Mouse (Mus musculus) limb, embryonic 14.5 days (tissue): ENCODE measurements around the gene Strn. TPM values are rescaled to one million over a fixed set of nuclear protein-coding genes. Genes with fewer than 3 reads are reported as not detected.

ENCODE experiments used
- ATAC-seq: fragments of 200-750 bp; cut with Nextera tagmentation; 2 replicates; pipeline ENCODE4 v1.8.0; 2017; ENCODE audit warnings: low read depth, moderate number of reproducible peaks, moderate TSS enrichment; ENCODE audit not compliant: low FRiP score
- DNase-seq: peaks from one replicate; pipeline ENCODE4 v3.0.0-alpha.2; 2015; ENCODE audit warnings: low spot score
- H3K27ac ChIP-seq: fragments of 300-500 bp; sonication (generic); replicated peaks from 2 replicates; pipeline ENCODE4 v1.5.1; 2014; ENCODE audit warnings: low read depth, mild to moderate bottlenecking, low read length, moderate library complexity, mixed read lengths
- H3K27me3 ChIP-seq: fragments of 300-500 bp; sonication (generic); 2 replicates; pipeline ENCODE4 v1.6.1; 2014; ENCODE audit warnings: low read length, mixed read lengths; ENCODE audit not compliant: control insufficient read depth, insufficient read depth
- H3K36me3 ChIP-seq: fragments of 300-500 bp; sonication (generic); 2 replicates; pipeline ENCODE4 v1.6.1; 2014; ENCODE audit warnings: mild to moderate bottlenecking, low read length, moderate library complexity, mixed read lengths; ENCODE audit not compliant: control insufficient read depth, insufficient read depth
- H3K4me1 ChIP-seq: fragments of 300-500 bp; sonication (generic); 2 replicates; pipeline ENCODE4 v1.6.1; 2014; ENCODE audit warnings: antibody characterized with exemption, low read length, mixed read lengths; ENCODE audit not compliant: control insufficient read depth, insufficient read depth
- H3K4me2 ChIP-seq: fragments of 300-500 bp; sonication (generic); replicated peaks from 2 replicates; pipeline ENCODE4 v1.6.1; 2014; ENCODE audit warnings: low read depth, mild to moderate bottlenecking, low read length, moderate library complexity; ENCODE audit not compliant: severe bottlenecking
- H3K4me3 ChIP-seq: fragments of 300-500 bp; sonication (generic); replicated peaks from 2 replicates; pipeline ENCODE4 v1.5.1; 2014; ENCODE audit warnings: low read length
- H3K9ac ChIP-seq: fragments of 300-500 bp; sonication (generic); 2 replicates; pipeline ENCODE4 v1.6.1; 2014; ENCODE audit warnings: mild to moderate bottlenecking, low read depth, low read length, moderate library complexity; ENCODE audit not compliant: severe bottlenecking
- H3K9me3 ChIP-seq: fragments of 300-500 bp; sonication (generic); 2 replicates; pipeline ENCODE4 v1.6.1; 2016; ENCODE audit warnings: low read length; ENCODE audit not compliant: control insufficient read depth
- POLR2A ChIP-seq: fragments of 200-500 bp; IDR thresholded peaks from 2 replicates; pipeline ENCODE4 v1.8.0; 2012; ENCODE audit warnings: inconsistent platforms, mild to moderate bottlenecking, moderate library complexity, borderline replicate concordance; ENCODE audit not compliant: insufficient read depth, insufficient read length; ENCODE audit errors: extremely low read depth
- WGBS: fragments of 180-500 bp; shearing (Covaris S2); extraction: QIAGEN DNeasy Blood & Tissue Kit; methylation state at CpG from one replicate; pipeline ENCODE4 v1.1.7; 2014; 5-methylcytosine and 5-hydroxymethylcytosine counted together
- polyA plus RNA-seq, 2 experiments: library from polyadenylated mRNA; depleted of rRNA in 1 of 2; stranded (reverse) in 1 of 2; unstranded in 1 of 2; fragments of >200 nt; fragmentation: Nextera tagmentation in 1 of 2; extraction: Ambion mirVana in 1 of 2; gene quantifications; 2 replicates each; pipeline versions ENCODE4 v1.2.1 to v1.2.3; 2012 to 2014

Strn gene
- polyA plus RNA-seq, 2 experiments, result 7.2 to 8.5 TPM

DNA sequence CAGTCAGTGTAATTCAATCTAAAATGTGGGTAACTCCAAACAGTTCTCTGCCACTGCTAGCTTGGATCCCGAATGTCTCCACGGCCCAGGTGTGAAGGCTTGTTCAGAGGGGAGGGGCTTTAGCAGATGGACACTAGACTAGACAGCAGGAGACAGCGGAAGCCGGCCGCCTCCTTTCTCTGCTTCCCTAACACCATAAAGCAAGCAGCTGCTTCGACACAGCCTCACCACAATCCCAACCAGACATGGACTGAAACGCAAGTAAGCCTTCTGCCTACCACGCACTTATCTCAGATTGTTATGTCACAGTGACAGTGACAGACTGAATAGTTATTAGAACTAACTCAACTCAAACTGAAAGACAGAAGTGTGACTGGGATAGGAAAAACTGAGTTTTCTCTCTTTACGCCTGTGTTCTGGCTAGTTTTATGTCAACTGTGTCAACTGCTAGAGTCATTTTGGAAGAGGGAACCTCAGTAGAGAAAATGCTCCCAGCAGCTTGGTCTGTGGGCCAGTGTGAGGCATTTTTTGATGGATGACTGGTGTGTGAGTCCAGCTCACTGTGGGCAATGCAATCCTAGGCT is 71.9 kb downstream of the Strn start:
- Histone ChIP-seq H3K4me1 (no peaks in the 10 kb centered on the region), H3K4me3 (no peak overlapping the region), H3K9me3 (peaks cover 1% of the 10 kb centered on the region; the same call in 1 of the 2 replicates), H3K27me3 (no peaks in the 10 kb centered on the region), H3K36me3 (peaks cover 67% of the 10 kb centered on the region), H3K9ac (no peak overlapping the region), H3K27ac (no peak overlapping the region), H3K4me2 (no peak overlapping the region)
- ATAC-seq (no peak), DNase-seq (no peak)
- no peak for TF ChIP-seq POLR2A
- WGBS, result 75% methylated on average over 9 of the region's 9 CpGs

DNA sequence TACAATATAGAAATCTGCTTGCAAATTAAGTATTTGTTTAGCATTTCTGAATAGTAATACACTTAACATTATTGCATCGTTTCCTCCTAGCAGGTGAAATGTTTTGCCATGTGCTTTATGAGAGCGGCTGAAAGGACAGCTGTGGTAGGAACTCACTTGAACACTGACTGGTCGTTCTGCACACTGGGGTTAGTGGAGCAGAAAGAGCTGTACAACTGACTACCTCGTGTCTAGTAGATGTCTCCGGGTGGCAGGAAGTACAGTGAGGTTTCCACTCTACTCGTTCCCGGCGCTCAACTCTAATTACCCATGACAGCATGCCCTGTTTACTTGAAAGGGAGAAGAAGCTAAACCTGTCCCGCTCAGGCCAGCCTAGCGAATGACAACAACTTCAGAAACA is 82.2 kb downstream of the Strn start:
- DNase-seq, result no peak
- H3K27me3 ChIP-seq, result no peaks in the 10 kb centered on the region
- no peak overlapping the region for H3K9ac ChIP-seq
- no peak overlapping the region for H3K4me3 ChIP-seq
- peaks cover 46% of the 10 kb centered on the region for H3K36me3 ChIP-seq
- 86% methylated on average over 10 of the region's 10 CpGs for WGBS
- no peaks in the 10 kb centered on the region for H3K4me1 ChIP-seq
- no peak for ATAC-seq
- TF ChIP-seq POLR2A, result no peak
- peaks cover under 1% of the 10 kb centered on the region; the same call in 1 of the 2 replicates for H3K9me3 ChIP-seq
- no peak overlapping the region for H3K27ac ChIP-seq
- H3K4me2 ChIP-seq, result no peak overlapping the region

DNA sequence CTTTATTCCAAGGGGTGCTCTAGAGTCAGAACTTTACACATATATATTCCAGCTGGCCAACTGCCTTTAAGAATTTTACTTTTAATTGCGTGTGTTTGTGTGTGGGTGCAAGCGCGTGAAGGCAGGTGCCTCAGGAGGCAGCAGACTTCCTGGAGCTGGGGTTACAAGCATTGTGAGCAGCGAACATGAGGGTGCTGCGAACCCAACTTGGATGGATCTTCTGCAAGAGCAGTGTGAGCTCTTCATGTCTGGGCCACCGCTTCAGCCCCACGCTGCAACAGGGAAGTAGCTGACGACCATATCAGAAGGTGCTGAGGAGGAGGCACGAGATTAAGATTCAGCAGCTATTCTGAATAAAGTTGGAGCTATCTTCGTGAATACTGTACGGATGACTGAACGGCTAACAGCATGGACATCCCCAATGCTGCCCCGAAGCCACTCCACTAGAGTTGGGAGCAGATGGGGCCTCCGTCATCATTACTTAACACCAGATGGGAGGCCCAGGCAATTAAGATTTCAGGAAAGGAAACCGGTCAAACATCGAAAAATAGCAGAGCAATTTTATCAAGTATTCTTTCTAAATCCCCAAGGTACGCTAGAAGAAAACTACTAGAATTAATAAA is 93.0 kb downstream of the Strn start:
- 75% methylated on average over 17 of the region's 17 CpGs for WGBS
- no peak for ATAC-seq
- no peak for TF ChIP-seq POLR2A
- Histone ChIP-seq H3K27me3 (no peaks in the 10 kb centered on the region), H3K4me1 (peaks cover 3% of the 10 kb centered on the region), H3K9ac (no peak overlapping the region), H3K9me3 (no peaks in the 10 kb centered on the region), H3K4me3 (no peak overlapping the region), H3K4me2 (no peak overlapping the region), H3K27ac (no peak overlapping the region), H3K36me3 (peaks cover 12% of the 10 kb centered on the region)
- DNase-seq, result no peak

DNA sequence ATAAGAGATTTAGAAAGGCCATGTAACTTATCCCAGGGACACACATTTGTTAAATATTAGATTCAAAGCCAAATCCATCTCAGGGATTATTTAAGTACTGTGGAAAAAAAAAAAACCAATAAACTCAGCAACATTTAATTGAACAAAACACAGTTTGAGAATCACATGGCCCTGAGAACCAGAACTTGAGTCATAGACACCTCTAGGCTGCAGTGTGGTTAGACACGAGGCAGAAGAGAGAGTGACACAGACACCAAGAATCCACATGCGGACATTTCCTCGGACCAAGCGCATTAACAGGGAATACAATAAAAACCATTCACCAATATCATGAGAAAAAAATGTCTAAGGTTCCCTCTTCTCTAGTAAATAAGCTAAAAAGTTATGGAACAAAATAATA is 94.7 kb downstream of the Strn start:
- TF ChIP-seq POLR2A, result no peak
- DNase-seq (no peak), ATAC-seq (no peak)
- no peak overlapping the region for H3K4me2 ChIP-seq
- H3K4me3 ChIP-seq, result no peak overlapping the region
- 80% methylated on average over 4 of the region's 4 CpGs for WGBS
- H3K27ac ChIP-seq, result no peak overlapping the region
- no peaks in the 10 kb centered on the region for H3K9me3 ChIP-seq
- H3K9ac ChIP-seq, result no peak overlapping the region
- no peaks in the 10 kb centered on the region for H3K36me3 ChIP-seq
- H3K27me3 ChIP-seq, result no peaks in the 10 kb centered on the region
- H3K4me1 ChIP-seq, result peaks cover 4% of the 10 kb centered on the region

GRCm38 (mm10) chr17:78640387-78640786 is 96.6 kb downstream of the Strn start:
- 86% methylated on average over 3 of the region's 3 CpGs for WGBS
- no peak for DNase-seq
- ATAC-seq, result no peak

More at GRCm38 (mm10) chr17:78640387-78640786, 96.6 kb downstream of the Strn start:
- TF ChIP-seq POLR2A, result no peak
- Histone ChIP-seq H3K4me1 (peaks cover 4% of the 10 kb centered on the region), H3K4me3 (no peak overlapping the region), H3K9me3 (no peaks in the 10 kb centered on the region), H3K36me3 (no peaks in the 10 kb centered on the region), H3K9ac (no peak overlapping the region), H3K27me3 (no peaks in the 10 kb centered on the region), H3K4me2 (no peak overlapping the region), H3K27ac (no peak overlapping the region)
